Mouse (Mus musculus) ES-Bruce4 (cell line): ENCODE data around the gene Pitpna. TPM values are rescaled to one million over a fixed set of nuclear protein-coding genes. Genes with fewer than 3 reads are reported as not detected.
A peak's percentile ranks its signal among the peaks of the same experiment; 100 is the strongest.
"Not testable (repeated sequence)": the region's sequence is repeated elsewhere in the genome, so short reads cannot be mapped to it uniquely, and the experiment has no call there.

Experiments used
- H3K27ac ChIP-seq: 2 replicates; pipeline ENCODE4 v1.5.1; 2012; ENCODE audit warnings: low read length, inconsistent platforms; ENCODE audit not compliant: insufficient read depth
- H3K27me3 ChIP-seq: 2 replicates; pipeline ENCODE4 v1.6.1; 2012; ENCODE audit warnings: mild to moderate bottlenecking, low read length, inconsistent platforms; ENCODE audit not compliant: control insufficient read depth, poor library complexity, insufficient read depth, severe bottlenecking
- H3K36me3 ChIP-seq: 2 replicates; pipeline ENCODE4 v1.6.1; 2012; ENCODE audit warnings: inconsistent platforms, mild to moderate bottlenecking, low read length, moderate library complexity; ENCODE audit not compliant: control insufficient read depth, poor library complexity, insufficient read depth, severe bottlenecking
- H3K4me1 ChIP-seq: one replicate; pipeline ENCODE4 v1.8.1; 2011; ENCODE audit warnings: low read length; ENCODE audit not compliant: control insufficient read depth, insufficient read depth
- H3K4me3 ChIP-seq: 2 replicates; pipeline ENCODE4 v1.5.1; 2011; ENCODE audit warnings: low read depth, mild to moderate bottlenecking, low read length
- H3K9ac ChIP-seq: 2 replicates; pipeline ENCODE4 v1.6.1; 2012; ENCODE audit warnings: low read depth, mild to moderate bottlenecking, inconsistent platforms; ENCODE audit not compliant: poor library complexity, severe bottlenecking
- H3K9me3 ChIP-seq: replicated peaks from 2 replicates; pipeline ENCODE4 v1.6.1; 2012; ENCODE audit warnings: mild to moderate bottlenecking, low read length, inconsistent platforms; ENCODE audit not compliant: control insufficient read depth, poor library complexity, insufficient read depth, severe bottlenecking
- CTCF ChIP-seq: IDR thresholded peaks from one replicate; pipeline ENCODE4 v1.8.1; 2011; ENCODE audit warnings: low read depth, low read length
- EP300 ChIP-seq: IDR thresholded peaks from 2 replicates; pipeline ENCODE4 v1.6.1; 2011; ENCODE audit warnings: low read depth, low read length; ENCODE audit not compliant: insufficient read depth
- POLR2A ChIP-seq: IDR thresholded peaks from one replicate; pipeline ENCODE4 v1.8.1; 2011; ENCODE audit warnings: low read length; ENCODE audit not compliant: insufficient read depth
- polyA plus RNA-seq: library from polyadenylated mRNA; stranded (reverse); fragments of >200 nt; gene quantifications from 2 replicates; pipeline ENCODE4 v1.2.4, GENCODE M21; 2011; ENCODE audit warnings: low read depth; ENCODE audit not compliant: missing spikeins, insufficient read depth, insufficient read length

The Pitpna gene
- polyA plus RNA-seq, 1 experiment: 70.5 TPM

DNA sequence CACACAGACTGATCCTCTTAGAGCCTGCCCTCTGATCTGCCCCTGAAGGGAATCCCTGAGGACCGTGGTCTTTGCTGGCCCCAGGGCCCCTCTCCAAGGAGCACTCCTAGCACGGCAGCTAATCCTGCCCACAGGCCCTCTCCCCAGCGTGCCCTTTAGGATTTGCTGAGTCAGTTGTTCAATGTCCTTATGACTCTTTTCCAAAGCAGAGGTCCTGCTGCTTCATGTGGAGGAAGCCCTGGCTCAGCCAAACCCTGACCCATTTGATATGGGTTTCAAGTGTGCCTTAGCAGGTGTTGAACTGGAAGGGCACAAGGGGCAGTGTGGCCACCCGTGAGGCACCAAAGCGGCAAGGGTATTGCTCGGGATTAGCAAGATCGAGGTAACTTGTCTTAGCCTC is 7.9 kb downstream of the Pitpna start:
- Histone ChIP-seq H3K9me3 (no peaks in the 10 kb centered on the region), H3K36me3 (peaks cover 2% of the 10 kb centered on the region; the same call in 1 of the 2 replicates), H3K27ac (no peak overlapping the region), H3K4me1 (no peaks in the 10 kb centered on the region), H3K27me3 (no peaks in the 10 kb centered on the region), H3K9ac (no peak overlapping the region), H3K4me3 (no peak overlapping the region)
- TF ChIP-seq CTCF (no peak), EP300 (no peak), POLR2A (no peak)

DNA sequence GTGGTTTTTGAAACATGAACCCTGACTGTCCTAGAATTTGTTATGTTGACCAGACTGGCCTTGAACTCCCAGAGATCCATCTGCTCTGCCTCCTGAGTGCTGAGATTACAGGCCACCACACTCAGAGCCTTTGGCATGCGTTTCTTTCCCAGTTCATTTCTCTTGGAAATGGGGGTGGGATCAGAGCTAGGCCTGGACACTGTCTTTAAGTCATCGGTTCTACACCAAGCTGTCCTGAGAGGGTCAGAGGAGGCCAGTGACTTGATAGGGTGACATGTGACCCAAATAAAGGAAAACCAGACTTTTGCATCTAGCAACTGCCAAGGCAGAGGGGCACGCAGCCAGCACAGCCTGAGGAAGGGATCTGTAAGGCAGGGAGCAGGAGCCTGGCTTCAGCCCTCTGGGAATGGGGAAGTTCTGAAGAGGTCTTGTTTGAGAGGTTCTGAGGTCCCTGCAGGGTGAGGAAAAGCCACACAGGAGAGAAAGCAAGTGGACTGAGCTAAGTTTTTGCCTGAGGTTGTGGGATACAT is 8.9 kb downstream of the Pitpna start:
- H3K4me1 ChIP-seq: no peaks in the 10 kb centered on the region
- H3K27me3 ChIP-seq: no peaks in the 10 kb centered on the region
- peaks cover 2% of the 10 kb centered on the region; the same call in 1 of the 2 replicates for H3K36me3 ChIP-seq
- H3K4me3 ChIP-seq: no peak overlapping the region
- no peak overlapping the region for H3K27ac ChIP-seq
- TF ChIP-seq CTCF (no peak), POLR2A (no peak), EP300 (no peak)
- H3K9ac ChIP-seq: no peak overlapping the region
- H3K9me3 ChIP-seq: no peaks in the 10 kb centered on the region

DNA sequence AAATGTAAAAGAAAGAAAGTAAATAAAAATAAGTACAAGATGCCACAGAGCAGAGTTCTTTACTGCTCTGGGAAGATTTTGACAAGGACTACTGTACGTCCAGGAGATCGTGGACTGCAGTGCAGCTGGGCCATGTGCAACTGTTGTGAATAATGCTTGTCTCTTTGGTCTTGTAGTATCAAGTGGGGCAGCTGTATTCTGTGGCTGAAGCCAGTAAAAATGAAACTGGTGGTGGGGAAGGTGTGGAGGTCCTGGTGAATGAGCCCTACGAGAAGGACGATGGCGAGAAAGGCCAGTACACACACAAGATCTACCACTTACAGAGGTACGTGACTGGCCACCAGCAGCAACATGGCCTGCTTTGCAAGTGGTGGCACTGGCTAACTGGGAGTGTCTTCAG is 10.1 kb downstream of the Pitpna start:
- Histone ChIP-seq H3K36me3 (peaks cover 2% of the 10 kb centered on the region; the same call in 1 of the 2 replicates), H3K4me1 (no peaks in the 10 kb centered on the region), H3K4me3 (no peak overlapping the region), H3K9ac (no peak overlapping the region), H3K9me3 (no peaks in the 10 kb centered on the region), H3K27me3 (no peaks in the 10 kb centered on the region), H3K27ac (no peak overlapping the region)
- no peak for TF ChIP-seq POLR2A
- no peak for TF ChIP-seq EP300
- no peak for TF ChIP-seq CTCF

DNA sequence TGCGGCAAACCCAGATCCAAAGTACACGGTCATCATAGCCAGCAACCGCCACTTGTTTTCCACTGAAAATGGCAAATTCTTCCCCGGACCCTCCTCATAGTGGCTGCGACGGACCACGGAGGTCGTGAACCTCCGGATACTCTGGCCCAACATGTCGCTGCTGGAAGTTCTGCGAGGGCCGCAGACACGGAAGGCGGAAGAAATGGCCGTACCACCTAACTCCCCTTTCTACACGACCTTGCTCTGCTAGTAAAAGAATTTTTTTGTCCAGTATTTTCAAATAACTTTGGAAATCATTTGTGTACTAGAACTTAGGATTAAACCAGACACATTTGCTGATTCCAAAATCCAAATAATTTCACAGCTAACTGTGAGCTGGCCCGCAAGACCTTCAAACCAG is 11.9 kb downstream of the Pitpna start:
- not testable (repeated sequence) for H3K36me3 ChIP-seq, H3K9ac ChIP-seq, H3K4me1 ChIP-seq, H3K27ac ChIP-seq, H3K27me3 ChIP-seq, H3K4me3 ChIP-seq, H3K9me3 ChIP-seq

DNA sequence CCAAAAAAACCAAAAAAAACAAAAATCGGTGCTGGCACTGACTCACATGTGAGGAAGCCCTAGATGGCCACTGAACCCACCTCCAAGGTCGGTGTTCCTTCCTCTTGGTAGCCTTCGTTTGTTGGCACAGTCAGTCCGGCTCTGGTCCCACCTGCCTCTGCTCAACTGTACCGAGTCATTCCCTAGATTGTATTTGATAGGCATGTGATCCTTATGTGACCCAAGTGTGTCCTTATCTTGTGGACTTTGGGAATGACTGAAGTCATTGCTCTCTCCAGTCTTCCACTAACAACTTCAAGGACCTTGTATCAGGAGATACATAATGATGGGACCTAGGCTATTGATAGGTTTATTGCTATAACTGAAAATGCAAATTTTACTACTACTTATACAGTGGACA is 16.9 kb downstream of the Pitpna start:
- no peaks in the 10 kb centered on the region for H3K9me3 ChIP-seq
- H3K27me3 ChIP-seq: no peaks in the 10 kb centered on the region
- H3K4me1 ChIP-seq: peaks cover 7% of the 10 kb centered on the region
- no peak overlapping the region for H3K4me3 ChIP-seq
- peak overlapping the region; percentile 89 for H3K27ac ChIP-seq
- H3K9ac ChIP-seq: no peak overlapping the region
- no peaks in the 10 kb centered on the region for H3K36me3 ChIP-seq
- no peak for TF ChIP-seq CTCF
- TF ChIP-seq EP300: no peak
- no peak for TF ChIP-seq POLR2A

DNA sequence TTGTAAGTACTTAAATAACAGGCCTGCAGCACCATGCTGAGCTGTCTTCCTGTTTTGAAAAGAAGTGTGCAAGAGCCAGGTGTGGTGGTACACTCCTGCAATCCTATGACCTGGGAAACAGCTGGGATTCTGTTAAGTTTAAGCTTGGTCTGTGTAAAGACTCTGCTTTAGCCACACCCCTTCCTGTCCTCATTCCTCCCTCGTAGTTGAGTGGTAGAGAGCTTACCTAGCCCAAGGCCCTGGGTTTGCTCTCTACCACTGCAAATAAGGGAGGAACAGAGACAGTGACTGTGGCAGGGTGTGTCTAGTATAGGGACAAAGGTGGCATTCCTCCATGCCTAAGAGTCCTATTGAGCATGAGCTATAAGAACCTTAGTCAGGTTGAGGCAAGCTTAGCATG is 17.4 kb downstream of the Pitpna start:
- no peak overlapping the region for H3K4me3 ChIP-seq
- no peak overlapping the region for H3K9ac ChIP-seq
- TF ChIP-seq CTCF: no peak
- TF ChIP-seq EP300: no peak
- no peak for TF ChIP-seq POLR2A
- H3K9me3 ChIP-seq: no peaks in the 10 kb centered on the region
- no peaks in the 10 kb centered on the region for H3K36me3 ChIP-seq
- H3K4me1 ChIP-seq: peaks cover 7% of the 10 kb centered on the region
- no peaks in the 10 kb centered on the region for H3K27me3 ChIP-seq
- H3K27ac ChIP-seq: peak overlapping the region; percentile 89
